Mouse (Mus musculus): Measurements from ENCODE around the gene Gimap7. TPM values are rescaled to one million over a fixed set of nuclear protein-coding genes. Genes with fewer than 3 reads are reported as not detected.

The Gimap7 gene
- polyA plus RNA-seq, 1 experiment from 2014 or later: 0.59 TPM

- Histone ChIP-seq H3K27ac (ENCODE audit: low read depth) (peak overlapping the region; percentile 55), H3K36me3 (replicated peaks; ENCODE audit: insufficient read depth, low read length) (no peaks in the 10 kb centered on the region), H3K4me2 (ENCODE audit: low read depth, low read length) (no peak overlapping the region), H3K9me3 (ENCODE audit: low read length) (no peaks in the 10 kb centered on the region), H3K4me1 (ENCODE audit: insufficient read depth) (peaks cover 14% of the 10 kb centered on the region; the same call in 1 of the 2 replicates), H3K9ac (replicated peaks) (no peak overlapping the region), H3K27me3 (ENCODE audit: insufficient read depth, low read length) (no peaks in the 10 kb centered on the region), H3K4me3 (ENCODE audit: low read depth, low read length) (no peak overlapping the region)
- ATAC-seq: no peak
- WGBS (ENCODE audit: insufficient replicate concordance): 34% methylated on average over 3 of the region's 3 CpGs
- TF ChIP-seq EP300 (IDR thresholded peaks at IDR 0.05; ENCODE audit: low read depth): no peak
- no peak for TF ChIP-seq CTCF (IDR thresholded peaks at IDR 0.05; ENCODE audit: low read depth)
- DNase-seq: peak; percentile 11
These were observed 19.5 kb upstream of the Gimap7 start for GRCm38 (mm10) chr6:48698888-48699287.

GRCm38 (mm10) chr6:48700251-48701075, 18.0 kb upstream of the Gimap7 start:
- DNase-seq (peak; percentile 19), ATAC-seq (peak; percentile 69)
- peak; percentile 85 for TF ChIP-seq EP300 (IDR thresholded peaks at IDR 0.05; ENCODE audit: low read depth)
- no peak for TF ChIP-seq CTCF (IDR thresholded peaks at IDR 0.05; ENCODE audit: low read depth)
- Histone ChIP-seq H3K4me2 (ENCODE audit: low read depth, low read length) (no peak overlapping the region), H3K27me3 (ENCODE audit: insufficient read depth, low read length) (no peaks in the 10 kb centered on the region), H3K9me3 (ENCODE audit: low read length) (no peaks in the 10 kb centered on the region), H3K27ac (ENCODE audit: low read depth) (peak overlapping the region; percentile 52), H3K9ac (replicated peaks) (no peak overlapping the region), H3K36me3 (replicated peaks; ENCODE audit: insufficient read depth, low read length) (0 out of 2 replicates have a peak, but pooled peaks cover 2% of the 10 kb centered on the region), H3K4me3 (ENCODE audit: low read depth, low read length) (no peak overlapping the region), H3K4me1 (ENCODE audit: insufficient read depth) (peaks cover 14% of the 10 kb centered on the region)
- 24% methylated on average over 5 of the region's 5 CpGs for WGBS (ENCODE audit: insufficient replicate concordance)

GRCm38 (mm10) chr6:48702146-48702545, 16.3 kb upstream of the Gimap7 start:
- no peaks in the 10 kb centered on the region for H3K9me3 ChIP-seq (ENCODE audit: low read length)
- no peak overlapping the region for H3K4me2 ChIP-seq (ENCODE audit: low read depth, low read length)
- DNase-seq (no peak), ATAC-seq (no peak)
- no peak overlapping the region for H3K4me3 ChIP-seq (ENCODE audit: low read depth, low read length)
- H3K27me3 ChIP-seq (ENCODE audit: insufficient read depth, low read length): no peaks in the 10 kb centered on the region
- TF ChIP-seq EP300 (IDR thresholded peaks at IDR 0.05; ENCODE audit: low read depth) (no peak), CTCF (IDR thresholded peaks at IDR 0.05; ENCODE audit: low read depth) (no peak)
- H3K4me1 ChIP-seq (ENCODE audit: insufficient read depth): peaks cover 14% of the 10 kb centered on the region
- 0 out of 2 replicates have a peak, but pooled peaks cover 2% of the 10 kb centered on the region for H3K36me3 ChIP-seq (replicated peaks; ENCODE audit: insufficient read depth, low read length)
- H3K27ac ChIP-seq (ENCODE audit: low read depth): no peak overlapping the region
- WGBS (ENCODE audit: insufficient replicate concordance): 78% methylated on average over 7 of the region's 7 CpGs
- no peak overlapping the region for H3K9ac ChIP-seq (replicated peaks)

- H3K4me2 ChIP-seq (ENCODE audit: low read depth, low read length): no peak overlapping the region
- no peak for ATAC-seq
- H3K4me3 ChIP-seq (ENCODE audit: low read depth, low read length): no peak overlapping the region
- TF ChIP-seq CTCF (IDR thresholded peaks at IDR 0.05; ENCODE audit: low read depth): peak; percentile 26; the same call in 1 of the 2 replicates
- no peak for TF ChIP-seq EP300 (IDR thresholded peaks at IDR 0.05; ENCODE audit: low read depth)
- no peak overlapping the region for H3K27ac ChIP-seq (ENCODE audit: low read depth)
- H3K27me3 ChIP-seq (ENCODE audit: insufficient read depth, low read length): no peaks in the 10 kb centered on the region
- no peak overlapping the region for H3K9ac ChIP-seq (replicated peaks)
- H3K36me3 ChIP-seq (replicated peaks; ENCODE audit: insufficient read depth, low read length): 0 out of 2 replicates have a peak, but pooled peaks cover 2% of the 10 kb centered on the region
- peaks cover 14% of the 10 kb centered on the region for H3K4me1 ChIP-seq (ENCODE audit: insufficient read depth)
- H3K9me3 ChIP-seq (ENCODE audit: low read length): no peaks in the 10 kb centered on the region
- 74% methylated on average over 5 of the region's 5 CpGs for WGBS (ENCODE audit: insufficient replicate concordance)
- DNase-seq: no peak
These were observed 15.8 kb upstream of the Gimap7 start for GRCm38 (mm10) chr6:48702601-48703000.

- Histone ChIP-seq H3K36me3 (replicated peaks; ENCODE audit: insufficient read depth, low read length) (0 out of 2 replicates have a peak, but pooled peaks cover 2% of the 10 kb centered on the region), H3K27ac (ENCODE audit: low read depth) (no peak overlapping the region), H3K4me2 (ENCODE audit: low read depth, low read length) (no peak overlapping the region), H3K4me1 (ENCODE audit: insufficient read depth) (peaks cover 12% of the 10 kb centered on the region), H3K9ac (replicated peaks) (no peak overlapping the region), H3K4me3 (ENCODE audit: low read depth, low read length) (no peak overlapping the region), H3K9me3 (ENCODE audit: low read length) (no peaks in the 10 kb centered on the region), H3K27me3 (ENCODE audit: insufficient read depth, low read length) (no peaks in the 10 kb centered on the region)
- ATAC-seq (no peak), DNase-seq (peak; percentile 2)
- TF ChIP-seq EP300 (IDR thresholded peaks at IDR 0.05; ENCODE audit: low read depth) (no peak), CTCF (IDR thresholded peaks at IDR 0.05; ENCODE audit: low read depth) (no peak)
These were observed 14.3 kb upstream of the Gimap7 start for GRCm38 (mm10) chr6:48704146-48704545.

GRCm38 (mm10) chr6:48706130-48706529, 12.3 kb upstream of the Gimap7 start:
- H3K4me2 ChIP-seq (ENCODE audit: low read depth, low read length): peak overlapping the region; percentile 19
- H3K27me3 ChIP-seq (ENCODE audit: insufficient read depth, low read length): no peaks in the 10 kb centered on the region
- H3K27ac ChIP-seq (ENCODE audit: low read depth): peak overlapping the region; percentile 23; the same call in 1 of the 2 replicates
- peak overlapping the region; percentile 17; the same call in 1 of the 2 replicates for H3K4me3 ChIP-seq (ENCODE audit: low read depth, low read length)
- DNase-seq (no peak), ATAC-seq (no peak)
- TF ChIP-seq EP300 (IDR thresholded peaks at IDR 0.05; ENCODE audit: low read depth): no peak
- TF ChIP-seq CTCF (IDR thresholded peaks at IDR 0.05; ENCODE audit: low read depth): no peak
- 0 out of 2 replicates have a peak, but pooled peaks cover 2% of the 10 kb centered on the region for H3K36me3 ChIP-seq (replicated peaks; ENCODE audit: insufficient read depth, low read length)
- H3K9ac ChIP-seq (replicated peaks): no peak overlapping the region
- peaks cover 7% of the 10 kb centered on the region; the same call in 1 of the 2 replicates for H3K4me1 ChIP-seq (ENCODE audit: insufficient read depth)
- H3K9me3 ChIP-seq (ENCODE audit: low read length): no peaks in the 10 kb centered on the region
- 37% methylated on average over 3 of the region's 3 CpGs for WGBS (ENCODE audit: insufficient replicate concordance)
